Mouse (Mus musculus): ENCODE measurements around the gene Pde3a. TPM values are rescaled to one million over a fixed set of nuclear protein-coding genes. Genes with fewer than 3 reads are reported as not detected.
"Not testable (repeated sequence)": the region's sequence is repeated elsewhere in the genome, so short reads cannot be mapped to it uniquely, and the experiment has no call there.

The Pde3a gene
- total and polyA plus RNA-seq, 3 experiments, result 4.2 to 17.3 (median 11.4) TPM

- DNase-seq, result not testable (repeated sequence)
Observed at GRCm38 (mm10) chr6:141327134-141327533, 78.1 kb downstream of the Pde3a start.

GRCm38 (mm10) chr6:141328071-141328470 lies 79.0 kb downstream of the Pde3a start:
- DNase-seq, result no peak

GRCm38 (mm10) chr6:141331464-141331863 lies 82.4 kb downstream of the Pde3a start:
- no peak for DNase-seq

- no peak for DNase-seq
Observed at GRCm38 (mm10) chr6:141332613-141333165, 83.6 kb downstream of the Pde3a start.

- DNase-seq, result peak; percentile 86
Observed at GRCm38 (mm10) chr6:141333245-141333644, 84.2 kb downstream of the Pde3a start.

GRCm38 (mm10) chr6:141335878-141336277 lies 86.8 kb downstream of the Pde3a start:
- no peak for DNase-seq

- no peak for DNase-seq
Observed at GRCm38 (mm10) chr6:141336438-141336837, 87.4 kb downstream of the Pde3a start.

GRCm38 (mm10) chr6:141337673-141338072 lies 88.6 kb downstream of the Pde3a start:
- peak; percentile 28 for DNase-seq

- DNase-seq, result no peak
Observed at GRCm38 (mm10) chr6:141341385-141341784, 92.3 kb downstream of the Pde3a start.

GRCm38 (mm10) chr6:141347870-141348269 lies 98.8 kb downstream of the Pde3a start:
- DNase-seq, result no peak

GRCm38 (mm10) chr6:141348542-141348941 lies 99.5 kb downstream of the Pde3a start:
- no peak for DNase-seq

GRCm38 (mm10) chr6:141350261-141350660 lies 101.2 kb downstream of the Pde3a start:
- no peak for DNase-seq

GRCm38 (mm10) chr6:141352277-141352676 lies 103.2 kb downstream of the Pde3a start:
- no peak for DNase-seq

- no peak for DNase-seq
Observed at GRCm38 (mm10) chr6:141363664-141364063, 114.6 kb downstream of the Pde3a start.

GRCm38 (mm10) chr6:141367037-141367436 lies 118.0 kb downstream of the Pde3a start:
- no peak for DNase-seq

GRCm38 (mm10) chr6:141372697-141373096 lies 123.6 kb downstream of the Pde3a start:
- DNase-seq, result no peak

GRCm38 (mm10) chr6:141374469-141375057 lies 125.5 kb downstream of the Pde3a start:
- DNase-seq, result no peak

GRCm38 (mm10) chr6:141375155-141375554 lies 126.1 kb downstream of the Pde3a start:
- no peak for DNase-seq

- DNase-seq, result no peak
Observed at GRCm38 (mm10) chr6:141380927-141381326, 131.9 kb downstream of the Pde3a start.

- DNase-seq, result no peak
Observed at GRCm38 (mm10) chr6:141381473-141381872, 132.4 kb downstream of the Pde3a start.

- DNase-seq, result no peak
Observed at GRCm38 (mm10) chr6:141381881-141382370, 132.9 kb downstream of the Pde3a start.

GRCm38 (mm10) chr6:141388104-141388503 lies 139.0 kb downstream of the Pde3a start:
- no peak for DNase-seq

- no peak for DNase-seq
Observed at GRCm38 (mm10) chr6:141395926-141396325, 146.9 kb downstream of the Pde3a start.

- no peak for DNase-seq
Observed at GRCm38 (mm10) chr6:141399411-141399810, 150.3 kb downstream of the Pde3a start.
